Mouse (Mus musculus) myocyte (in vitro differentiated cells): ENCODE results near the gene Adam12.

Experiments
- MAX ChIP-seq: IDR thresholded peaks from one replicate; pipeline ENCODE4 v1.6.1; 2011; ENCODE audit warnings: low read depth, mild to moderate bottlenecking, control low read depth
- MYOD1 ChIP-seq, 3 experiments: IDR thresholded peaks; one replicate each; pipeline ENCODE4 v1.6.1; 2011; ENCODE audit warnings: control low read depth in 2 of 3, low read depth in 2 of 3, mild to moderate bottlenecking in 2 of 3, moderate library complexity in 1 of 3; ENCODE audit not compliant: insufficient read length in 2 of 3, control insufficient read depth in 1 of 3
- POLR2A ChIP-seq: IDR thresholded peaks from one replicate; pipeline ENCODE4 v1.6.1; 2011; ENCODE audit warnings: low read depth, mild to moderate bottlenecking, control low read depth, moderate library complexity; ENCODE audit not compliant: insufficient read length
- REST ChIP-seq: IDR thresholded peaks from one replicate; pipeline ENCODE4 v1.6.1; 2011; ENCODE audit warnings: mild to moderate bottlenecking, control low read depth, moderate library complexity; ENCODE audit not compliant: insufficient read depth, insufficient read length
- TCF12 ChIP-seq: IDR thresholded peaks from one replicate; pipeline ENCODE4 v1.6.1; 2011; ENCODE audit warnings: mild to moderate bottlenecking, control low read depth; ENCODE audit not compliant: poor library complexity, insufficient read depth, severe bottlenecking
- USF1 ChIP-seq: IDR thresholded peaks from one replicate; pipeline ENCODE4 v1.6.1; 2011; ENCODE audit warnings: low read depth, mild to moderate bottlenecking, control low read depth, moderate library complexity

DNA sequence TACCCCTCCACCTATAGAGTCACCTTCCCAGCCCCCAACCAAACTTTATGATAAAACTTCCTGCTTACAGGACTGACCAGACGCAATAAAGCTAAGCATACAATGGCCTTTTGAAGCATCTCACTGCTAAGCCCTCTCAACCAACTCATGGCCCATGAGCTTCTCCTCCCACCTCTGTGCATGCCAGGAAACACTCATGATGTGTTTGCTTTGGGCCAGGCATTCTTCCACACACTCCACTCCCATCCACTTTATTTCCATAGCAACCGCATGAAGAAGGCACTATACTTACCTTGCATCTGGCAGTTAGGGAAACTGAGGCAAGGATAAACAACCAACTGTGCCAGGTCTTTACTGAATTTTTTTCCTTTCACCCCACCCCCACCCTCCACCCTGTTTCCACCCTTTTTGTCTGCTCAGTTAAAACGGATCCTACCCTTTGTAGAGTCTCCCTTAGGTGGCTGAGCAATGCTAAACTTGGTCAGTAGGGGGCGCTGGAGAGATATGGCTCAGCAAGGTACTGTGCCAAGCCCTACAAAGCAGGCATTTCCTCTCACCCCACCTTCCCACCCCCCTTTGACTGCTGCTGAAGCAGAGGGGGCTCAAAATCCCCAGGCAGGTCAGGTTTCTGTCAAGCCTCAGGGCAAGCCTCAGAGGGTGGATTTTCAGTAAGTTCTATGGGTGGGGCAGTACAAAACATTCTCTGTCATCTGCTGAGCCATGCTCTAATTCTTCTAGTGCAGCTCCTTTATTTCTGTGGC, 31.4 kb upstream of the Adam12 start:
- TF ChIP-seq MAX (no peak), REST (no peak), TCF12 (no peak), POLR2A (no peak), MYOD1 (IDR thresholded peaks at IDR 0.05; ENCODE audit: control insufficient read depth in 1 of 3, insufficient read length in 2 of 3, low read depth in 2 of 3) (peak in 1 of 3 experiments; percentile 20), USF1 (no peak)
